Mouse (Mus musculus): ENCODE measurements around the gene Ergic1. TPM values are rescaled to one million over a fixed set of nuclear protein-coding genes. Genes with fewer than 3 reads are reported as not detected.

Gene Ergic1
- polyA plus RNA-seq, 2 experiments, result 157 to 222 TPM

GRCm38 (mm10) chr17:26623991-26624390 lies 62.7 kb downstream of the Ergic1 start:
- TF ChIP-seq POLR2A (IDR thresholded peaks at IDR 0.05; ENCODE audit: borderline replicate concordance, extremely low read depth, insufficient read depth, insufficient read length), result no peak
- Histone ChIP-seq H3K9me3 (ENCODE audit: control insufficient read depth, low read length) (no peaks in the 10 kb centered on the region), H3K4me1 (ENCODE audit: control insufficient read depth, insufficient read depth, low read length) (peaks cover 2% of the 10 kb centered on the region; the same call in 1 of the 2 replicates), H3K4me3 (replicated peaks; ENCODE audit: low read length) (no peak overlapping the region), H3K4me2 (replicated peaks; ENCODE audit: low read depth, low read length, severe bottlenecking) (no peak overlapping the region), H3K27ac (replicated peaks; ENCODE audit: low read depth, low read length) (no peak overlapping the region), H3K9ac (ENCODE audit: low read depth, low read length, severe bottlenecking) (no peak overlapping the region), H3K27me3 (ENCODE audit: control insufficient read depth, insufficient read depth, low read length) (no peaks in the 10 kb centered on the region), H3K36me3 (ENCODE audit: control insufficient read depth, insufficient read depth, low read length) (peaks cover 72% of the 10 kb centered on the region)
- DNase-seq (ENCODE audit: low spot score) (no peak), ATAC-seq (ENCODE audit: low FRiP score, low read depth) (no peak)
- WGBS, result 85% methylated on average over 5 of the region's 6 CpGs

- 89% methylated on average over 8 of the region's 10 CpGs for WGBS
- no peaks in the 10 kb centered on the region for H3K27me3 ChIP-seq (ENCODE audit: control insufficient read depth, insufficient read depth, low read length)
- H3K9me3 ChIP-seq (ENCODE audit: control insufficient read depth, low read length), result no peaks in the 10 kb centered on the region
- H3K27ac ChIP-seq (replicated peaks; ENCODE audit: low read depth, low read length), result no peak overlapping the region
- TF ChIP-seq POLR2A (IDR thresholded peaks at IDR 0.05; ENCODE audit: borderline replicate concordance, extremely low read depth, insufficient read depth, insufficient read length), result no peak
- no peak for DNase-seq (ENCODE audit: low spot score)
- no peak overlapping the region for H3K4me2 ChIP-seq (replicated peaks; ENCODE audit: low read depth, low read length, severe bottlenecking)
- peaks cover 75% of the 10 kb centered on the region for H3K36me3 ChIP-seq (ENCODE audit: control insufficient read depth, insufficient read depth, low read length)
- H3K9ac ChIP-seq (ENCODE audit: low read depth, low read length, severe bottlenecking), result no peak overlapping the region
- no peak overlapping the region for H3K4me3 ChIP-seq (replicated peaks; ENCODE audit: low read length)
- peaks cover 2% of the 10 kb centered on the region; the same call in 1 of the 2 replicates for H3K4me1 ChIP-seq (ENCODE audit: control insufficient read depth, insufficient read depth, low read length)
- ATAC-seq (ENCODE audit: low FRiP score, low read depth), result no peak
Observed at GRCm38 (mm10) chr17:26624999-26625398, 63.7 kb downstream of the Ergic1 start.

GRCm38 (mm10) chr17:26625521-26626010 lies 64.3 kb downstream of the Ergic1 start:
- WGBS, result 92% methylated on average over 2 of the region's 2 CpGs
- Histone ChIP-seq H3K27me3 (ENCODE audit: control insufficient read depth, insufficient read depth, low read length) (no peaks in the 10 kb centered on the region), H3K9me3 (ENCODE audit: control insufficient read depth, low read length) (no peaks in the 10 kb centered on the region), H3K4me2 (replicated peaks; ENCODE audit: low read depth, low read length, severe bottlenecking) (no peak overlapping the region), H3K4me3 (replicated peaks; ENCODE audit: low read length) (no peak overlapping the region), H3K9ac (ENCODE audit: low read depth, low read length, severe bottlenecking) (no peak overlapping the region), H3K36me3 (ENCODE audit: control insufficient read depth, insufficient read depth, low read length) (peaks cover 78% of the 10 kb centered on the region), H3K27ac (replicated peaks; ENCODE audit: low read depth, low read length) (no peak overlapping the region), H3K4me1 (ENCODE audit: control insufficient read depth, insufficient read depth, low read length) (peaks cover 2% of the 10 kb centered on the region; the same call in 1 of the 2 replicates)
- DNase-seq (ENCODE audit: low spot score), result no peak
- no peak for ATAC-seq (ENCODE audit: low FRiP score, low read depth)
- TF ChIP-seq POLR2A (IDR thresholded peaks at IDR 0.05; ENCODE audit: borderline replicate concordance, extremely low read depth, insufficient read depth, insufficient read length), result no peak

GRCm38 (mm10) chr17:26628479-26628878 lies 67.2 kb downstream of the Ergic1 start:
- H3K4me1 ChIP-seq (ENCODE audit: control insufficient read depth, insufficient read depth, low read length), result no peaks in the 10 kb centered on the region

GRCm38 (mm10) chr17:26628936-26629335 lies 67.6 kb downstream of the Ergic1 start:
- no peak for DNase-seq (ENCODE audit: low spot score)
- H3K4me2 ChIP-seq (replicated peaks; ENCODE audit: low read depth, low read length, severe bottlenecking), result no peak overlapping the region
- ATAC-seq (ENCODE audit: low FRiP score, low read depth), result no peak

More at GRCm38 (mm10) chr17:26628479-26628878, 67.2 kb downstream of the Ergic1 start:
- no peak overlapping the region for H3K4me3 ChIP-seq (replicated peaks; ENCODE audit: low read length)
- WGBS, result 84% methylated on average over 6 of the region's 6 CpGs
- H3K27ac ChIP-seq (replicated peaks; ENCODE audit: low read depth, low read length), result no peak overlapping the region
- no peak overlapping the region for H3K4me2 ChIP-seq (replicated peaks; ENCODE audit: low read depth, low read length, severe bottlenecking)
- no peaks in the 10 kb centered on the region for H3K9me3 ChIP-seq (ENCODE audit: control insufficient read depth, low read length)
- ATAC-seq (ENCODE audit: low FRiP score, low read depth) (no peak), DNase-seq (ENCODE audit: low spot score) (no peak)
- peaks cover 85% of the 10 kb centered on the region for H3K36me3 ChIP-seq (ENCODE audit: control insufficient read depth, insufficient read depth, low read length)
- no peak overlapping the region for H3K9ac ChIP-seq (ENCODE audit: low read depth, low read length, severe bottlenecking)
- H3K27me3 ChIP-seq (ENCODE audit: control insufficient read depth, insufficient read depth, low read length), result no peaks in the 10 kb centered on the region
- no peak for TF ChIP-seq POLR2A (IDR thresholded peaks at IDR 0.05; ENCODE audit: borderline replicate concordance, extremely low read depth, insufficient read depth, insufficient read length)

More at GRCm38 (mm10) chr17:26628936-26629335, 67.6 kb downstream of the Ergic1 start:
- Histone ChIP-seq H3K27ac (replicated peaks; ENCODE audit: low read depth, low read length) (no peak overlapping the region), H3K4me3 (replicated peaks; ENCODE audit: low read length) (no peak overlapping the region), H3K9ac (ENCODE audit: low read depth, low read length, severe bottlenecking) (no peak overlapping the region), H3K27me3 (ENCODE audit: control insufficient read depth, insufficient read depth, low read length) (no peaks in the 10 kb centered on the region), H3K36me3 (ENCODE audit: control insufficient read depth, insufficient read depth, low read length) (peaks cover 86% of the 10 kb centered on the region), H3K9me3 (ENCODE audit: control insufficient read depth, low read length) (no peaks in the 10 kb centered on the region), H3K4me1 (ENCODE audit: control insufficient read depth, insufficient read depth, low read length) (no peaks in the 10 kb centered on the region)
- no peak for TF ChIP-seq POLR2A (IDR thresholded peaks at IDR 0.05; ENCODE audit: borderline replicate concordance, extremely low read depth, insufficient read depth, insufficient read length)
- 89% methylated on average over 3 of the region's 3 CpGs for WGBS

Data from limb, embryonic 14.5 days (tissue).